Mouse (Mus musculus) ES-Bruce4 (cell line): ENCODE measurements at regions not wholly inside any gene's neighbourhood (a gene's known extent, or its start where the extent isn't known, plus 50 kb on each side); places are given as distances from the start of the nearest gene placed in this dataset.

Experiments used
- CTCF ChIP-seq: IDR thresholded peaks from one replicate; pipeline ENCODE4 v1.8.1; 2011; ENCODE audit warnings: low read depth, low read length
- POLR2A ChIP-seq: IDR thresholded peaks from one replicate; pipeline ENCODE4 v1.8.1; 2011; ENCODE audit warnings: low read length; ENCODE audit not compliant: insufficient read depth

GRCm38 (mm10) chr13:72418285-72418684 is 210.3 kb upstream of the Irx2 start:
- TF ChIP-seq CTCF (no peak), POLR2A (no peak)
